11 mouse cellular contexts compared by ENCODE assay signal in the genomic region with DNA sequence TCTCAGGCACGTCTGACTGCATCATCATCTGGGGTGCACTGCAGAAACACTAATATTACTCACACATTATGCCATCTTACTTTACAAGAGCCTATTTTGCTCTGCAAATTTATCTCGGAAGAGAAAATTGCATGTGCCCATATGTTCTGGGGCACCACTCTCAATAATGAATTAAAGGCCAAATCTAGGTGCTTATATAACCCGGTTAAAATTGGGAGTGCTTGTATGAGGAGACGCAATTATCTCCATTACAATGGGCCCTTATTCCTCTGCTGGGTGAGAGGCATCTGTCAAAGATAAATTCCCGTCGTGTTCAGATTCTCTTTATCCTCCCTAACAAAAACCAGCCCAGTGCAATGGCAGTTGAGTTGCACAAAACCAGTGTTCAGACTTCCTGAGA. TPM values are rescaled to one million over a fixed set of nuclear protein-coding genes. Genes with fewer than 3 reads are reported as not detected.
DNase-seq lines count a peak whose midpoint lies in the region; ATAC-seq and TF ChIP-seq lines count a peak whose summit lies in the region.
"Had no signal": no experiment of that assay in that cellular context is flagged by ENCODE, and none has a peak within 500 bp of the region (broad histone marks: within the 10 kb centered on the region; RNA-seq: fewer than 3 reads in every experiment).

No protein-coding gene starts in this region.

- H3K4me3 ChIP-seq in hindbrain, embryonic 10.5 days = no peak overlapping the region
- H3K4me3 ChIP-seq in hindbrain, postnatal 0 days (ENCODE audit: low read length) = no peak overlapping the region
- no peak overlapping the region for H3K4me3 ChIP-seq in limb, embryonic 10.5 days
- H3K4me3 ChIP-seq in stomach, embryonic 16.5 days (replicated peaks; ENCODE audit: low read length) = no peak overlapping the region

- H3K4me1 ChIP-seq in hindbrain, embryonic 10.5 days (replicated peaks) = peaks cover 73% of the 10 kb centered on the region
- no peaks in the 10 kb centered on the region for H3K4me1 ChIP-seq in hindbrain, postnatal 0 days (ENCODE audit: insufficient read depth, low read length)
- peaks cover 79% of the 10 kb centered on the region for H3K4me1 ChIP-seq in limb, embryonic 10.5 days
- peaks cover 8% of the 10 kb centered on the region; the same call in 1 of the 2 replicates for H3K4me1 ChIP-seq in stomach, embryonic 16.5 days (ENCODE audit: control insufficient read depth, insufficient read depth, low read length)

- DNase-seq in hindbrain, embryonic 10.5 days (ENCODE audit: low spot score) = no peak
- no peak for DNase-seq in hindbrain, postnatal 0 days (ENCODE audit: low spot score)
- DNase-seq in retina, postnatal 1 day = peak; percentile 65
- DNase-seq in retina, embryonic 14.5 days (ENCODE audit: low spot score) = no peak
- no peak for DNase-seq in limb, embryonic 10.5 days (ENCODE audit: low spot score)
- no peak for DNase-seq in left cerebral cortex, adult 11 months (ENCODE audit: low spot score)
- no peak for DNase-seq in urinary bladder, postnatal 14 days (ENCODE audit: low spot score)
- DNase-seq: cerebellum, adult 11-12 months; left cerebral cortex, postnatal 4 days had no signal

- no peaks in the 10 kb centered on the region for H3K9me3 ChIP-seq in hindbrain, embryonic 10.5 days
- H3K9me3 ChIP-seq in hindbrain, postnatal 0 days (ENCODE audit: low read length) = no peaks in the 10 kb centered on the region
- no peaks in the 10 kb centered on the region for H3K9me3 ChIP-seq in limb, embryonic 10.5 days (replicated peaks)
- H3K9me3 ChIP-seq in stomach, embryonic 16.5 days (replicated peaks; ENCODE audit: control insufficient read depth, low read length) = no peaks in the 10 kb centered on the region

- H3K27me3 ChIP-seq in hindbrain, embryonic 10.5 days (ENCODE audit: insufficient read depth, poor library complexity, severe bottlenecking) = 0 out of 2 replicates have a peak, but pooled peaks cover 6% of the 10 kb centered on the region
- no peaks in the 10 kb centered on the region for H3K27me3 ChIP-seq in hindbrain, postnatal 0 days (ENCODE audit: insufficient read depth, low read length)
- no peaks in the 10 kb centered on the region for H3K27me3 ChIP-seq in limb, embryonic 10.5 days (ENCODE audit: low read depth, poor library complexity, severe bottlenecking)
- no peaks in the 10 kb centered on the region for H3K27me3 ChIP-seq in stomach, embryonic 16.5 days (ENCODE audit: control insufficient read depth, insufficient read depth, low read length)

- no peak for TF ChIP-seq CTCF in hindbrain, postnatal 0 days (IDR thresholded peaks at IDR 0.05; ENCODE audit: low read depth)

- peak overlapping the region; percentile 82 for H3K27ac ChIP-seq in hindbrain, embryonic 10.5 days
- no peak overlapping the region for H3K27ac ChIP-seq in hindbrain, postnatal 0 days
- peak overlapping the region; percentile 88 for H3K27ac ChIP-seq in limb, embryonic 10.5 days
- H3K27ac ChIP-seq in stomach, embryonic 16.5 days (ENCODE audit: low read length) = peak overlapping the region; percentile 18

- 33% methylated on average over 6 of the region's 6 CpGs for WGBS in hindbrain, embryonic 10.5 days
- 31% methylated on average over 6 of the region's 6 CpGs for WGBS in hindbrain, postnatal 0 days
- WGBS in limb, embryonic 10.5 days = 67% methylated on average over 6 of the region's 6 CpGs
- WGBS in stomach, embryonic 16.5 days = 61% methylated on average over 6 of the region's 6 CpGs

- no peak overlapping the region for H3K9ac ChIP-seq in hindbrain, postnatal 0 days (replicated peaks; ENCODE audit: low read length)
- H3K9ac ChIP-seq in stomach, embryonic 16.5 days (ENCODE audit: low read length) = no peak overlapping the region

- no peak overlapping the region for H3K4me2 ChIP-seq in hindbrain, postnatal 0 days (ENCODE audit: low read depth, low read length)
- no peak overlapping the region for H3K4me2 ChIP-seq in stomach, embryonic 16.5 days (ENCODE audit: low read depth, low read length)

- no peak for ATAC-seq in hindbrain, postnatal 0 days
- ATAC-seq in stomach, embryonic 16.5 days (ENCODE audit: insufficient read depth, low FRiP score) = no peak

- peaks cover 8% of the 10 kb centered on the region; the same call in 1 of the 2 replicates for H3K36me3 ChIP-seq in hindbrain, embryonic 10.5 days
- H3K36me3 ChIP-seq in hindbrain, postnatal 0 days (ENCODE audit: insufficient read depth, low read length) = no peaks in the 10 kb centered on the region
- peaks cover 14% of the 10 kb centered on the region for H3K36me3 ChIP-seq in limb, embryonic 10.5 days
- no peaks in the 10 kb centered on the region for H3K36me3 ChIP-seq in stomach, embryonic 16.5 days (ENCODE audit: control insufficient read depth, insufficient read depth, low read length)

RNA-seq across cellular contexts. Expression of gene Cpa1, which starts 25.8 kb away (rescaled TPM):
- 0.14 and 0.16 TPM in 2 replicates for polyA plus RNA-seq in hindbrain, embryonic 10.5 days (2016; fragmentation: Nextera tagmentation; extraction: Ambion mirVana)
- 0.68 and 0.84 TPM in 2 replicates for total RNA-seq in hindbrain, postnatal 0 days (2014; rRNA removed)
- polyA plus RNA-seq in hindbrain, postnatal 0 days (2015; fragmentation: Nextera tagmentation; extraction: Ambion mirVana) = 0.40 and 0.68 TPM in 2 replicates
- 0.38 TPM in 2 replicates for polyA plus RNA-seq in limb, embryonic 10.5 days (2016; fragmentation: Nextera tagmentation; extraction: Ambion mirVana)
- polyA plus RNA-seq in stomach, embryonic 16.5 days (2015; fragmentation: Nextera tagmentation; extraction: Ambion mirVana) = 684 and 706 TPM in 2 replicates
- total RNA-seq: adrenal gland, adult 18-20 months; left cerebral cortex, postnatal 4 days had no signal

RNA-seq across cellular contexts. Expression of gene Cep41, which starts 28.8 kb away (rescaled TPM):
- 16.0 and 19.0 TPM in 2 replicates for polyA plus RNA-seq in hindbrain, embryonic 10.5 days (2016; fragmentation: Nextera tagmentation; extraction: Ambion mirVana)
- total RNA-seq in hindbrain, postnatal 0 days (2014; rRNA removed) = 6.1 and 9.8 TPM in 2 replicates
- 8.2 TPM in 2 replicates for polyA plus RNA-seq in hindbrain, postnatal 0 days (2015; fragmentation: Nextera tagmentation; extraction: Ambion mirVana)
- polyA plus RNA-seq in limb, embryonic 10.5 days (2016; fragmentation: Nextera tagmentation; extraction: Ambion mirVana) = 28.8 and 33.1 TPM in 2 replicates
- polyA plus RNA-seq in stomach, embryonic 16.5 days (2015; fragmentation: Nextera tagmentation; extraction: Ambion mirVana) = 8.8 and 11.6 TPM in 2 replicates

RNA-seq across cellular contexts. Expression of gene Cpa5, which starts 54.0 kb away (rescaled TPM):
- polyA plus RNA-seq in hindbrain, embryonic 10.5 days (2016; fragmentation: Nextera tagmentation; extraction: Ambion mirVana) = 0.08 and 0.44 TPM in 2 replicates
- total RNA-seq in hindbrain, postnatal 0 days (2014; rRNA removed) = not detected in 2 replicates
- 0.14 TPM in 1 of 2 replicates, not detected in the other for polyA plus RNA-seq in hindbrain, postnatal 0 days (2015; fragmentation: Nextera tagmentation; extraction: Ambion mirVana)
- polyA plus RNA-seq in limb, embryonic 10.5 days (2016; fragmentation: Nextera tagmentation; extraction: Ambion mirVana) = 0.23 and 0.35 TPM in 2 replicates
- polyA plus RNA-seq in stomach, embryonic 16.5 days (2015; fragmentation: Nextera tagmentation; extraction: Ambion mirVana) = 0.21 and 0.24 TPM in 2 replicates
- total RNA-seq: adrenal gland, adult 18-20 months; left cerebral cortex, postnatal 4 days had no signal

RNA-seq across cellular contexts. Expression of gene Mest, which starts 58.6 kb away (rescaled TPM):
- polyA plus RNA-seq in hindbrain, embryonic 10.5 days (2016; fragmentation: Nextera tagmentation; extraction: Ambion mirVana) = 1,257 and 1,613 TPM in 2 replicates
- 237 and 326 TPM in 2 replicates for total RNA-seq in hindbrain, postnatal 0 days (2014; rRNA removed)
- 152 and 154 TPM in 2 replicates for polyA plus RNA-seq in hindbrain, postnatal 0 days (2015; fragmentation: Nextera tagmentation; extraction: Ambion mirVana)
- 3,140 and 3,810 TPM in 2 replicates for polyA plus RNA-seq in limb, embryonic 10.5 days (2016; fragmentation: Nextera tagmentation; extraction: Ambion mirVana)
- polyA plus RNA-seq in stomach, embryonic 16.5 days (2015; fragmentation: Nextera tagmentation; extraction: Ambion mirVana) = 746 and 846 TPM in 2 replicates

Comparison
In these comparisons a context has a peak if more than half of its experiments do, and no peak if none do; other contexts are left out.
1. RNA of gene Cpa1, which starts 25.8 kb away (polyA plus RNA-seq): 684 to 706 TPM in stomach, embryonic 16.5 days; 0.40 to 0.68 TPM in hindbrain, postnatal 0 days, 0.38 TPM in limb, embryonic 10.5 days and 0.14 to 0.16 TPM in hindbrain, embryonic 10.5 days; every median in the first group is over 100 times any median in the second.